Mouse (Mus musculus): ENCODE measurements around the gene Zbtb48.
A peak's percentile ranks its signal among the peaks of the same experiment; 100 is the strongest.

The Zbtb48 gene

GRCm38 (mm10) chr4:152027524-152027923 lies at the start of gene Zbtb48:
Zbtb48 (minus strand) TSS chr4:152027671.
- DNase-seq (ENCODE audit: low read depth, low spot score): peak; percentile 92

GRCm38 (mm10) chr4:152077191-152077590 lies 49.7 kb upstream of the Zbtb48 start:
- no peak for DNase-seq (ENCODE audit: low read depth, low spot score)

GRCm38 (mm10) chr4:152074548-152074947 lies 47.1 kb upstream of the Zbtb48 start:
- peak; percentile 65 for DNase-seq (ENCODE audit: low read depth, low spot score)

- no peak for DNase-seq (ENCODE audit: low read depth, low spot score)
These were observed 46.2 kb upstream of the Zbtb48 start for GRCm38 (mm10) chr4:152073715-152074114.

- DNase-seq (ENCODE audit: low read depth, low spot score): no peak
These were observed 45.2 kb upstream of the Zbtb48 start for GRCm38 (mm10) chr4:152072655-152073054.

GRCm38 (mm10) chr4:152072121-152072601 lies 44.7 kb upstream of the Zbtb48 start, which contains the start of gene Plekhg5:
Plekhg5 (plus strand) TSS chr4:152072498.
- peak; percentile 53 for DNase-seq (ENCODE audit: low read depth, low spot score)

GRCm38 (mm10) chr4:152070494-152071396 lies 43.3 kb upstream of the Zbtb48 start:
- DNase-seq (ENCODE audit: low read depth, low spot score): no peak

GRCm38 (mm10) chr4:152069245-152069644 lies 41.8 kb upstream of the Zbtb48 start:
- DNase-seq (ENCODE audit: low read depth, low spot score): no peak

GRCm38 (mm10) chr4:152068166-152068724 lies 40.8 kb upstream of the Zbtb48 start:
- DNase-seq (ENCODE audit: low read depth, low spot score): no peak

- no peak for DNase-seq (ENCODE audit: low read depth, low spot score)
These were observed 39.8 kb upstream of the Zbtb48 start for GRCm38 (mm10) chr4:152067280-152067679.

- DNase-seq (ENCODE audit: low read depth, low spot score): no peak
These were observed 35.1 kb upstream of the Zbtb48 start for GRCm38 (mm10) chr4:152062390-152063110.

GRCm38 (mm10) chr4:152044609-152045008 lies 17.1 kb upstream of the Zbtb48 start:
- no peak for DNase-seq (ENCODE audit: low read depth, low spot score)

GRCm38 (mm10) chr4:152043171-152043570 lies 15.7 kb upstream of the Zbtb48 start:
- DNase-seq (ENCODE audit: low read depth, low spot score): peak; percentile 59

- no peak for DNase-seq (ENCODE audit: low read depth, low spot score)
These were observed 14.6 kb upstream of the Zbtb48 start for GRCm38 (mm10) chr4:152041924-152042641.

- no peak for DNase-seq (ENCODE audit: low read depth, low spot score)
These were observed 12.4 kb upstream of the Zbtb48 start for GRCm38 (mm10) chr4:152039831-152040310.

- peak; percentile 92 for DNase-seq (ENCODE audit: low read depth, low spot score)
These were observed 11.7 kb upstream of the Zbtb48 start, which contains the start of gene Nol9 for GRCm38 (mm10) chr4:152038985-152039830. Nol9 (plus strand) TSS chr4:152039321.

- DNase-seq (ENCODE audit: low read depth, low spot score): no peak
These were observed 10.9 kb upstream of the Zbtb48 start, which contains the start of gene Tas1r1 for GRCm38 (mm10) chr4:152038225-152038984. Tas1r1 (minus strand) TSS chr4:152038568.

GRCm38 (mm10) chr4:152036464-152036863 lies 9.0 kb upstream of the Zbtb48 start:
- DNase-seq (ENCODE audit: low read depth, low spot score): peak; percentile 69

- DNase-seq (ENCODE audit: low read depth, low spot score): no peak
These were observed 5.5 kb upstream of the Zbtb48 start for GRCm38 (mm10) chr4:152032922-152033321.

Measured in ES-CJ7 (cell line).